Comparison of ENCODE assay signal across 16 mouse cellular contexts in the genomic region with DNA sequence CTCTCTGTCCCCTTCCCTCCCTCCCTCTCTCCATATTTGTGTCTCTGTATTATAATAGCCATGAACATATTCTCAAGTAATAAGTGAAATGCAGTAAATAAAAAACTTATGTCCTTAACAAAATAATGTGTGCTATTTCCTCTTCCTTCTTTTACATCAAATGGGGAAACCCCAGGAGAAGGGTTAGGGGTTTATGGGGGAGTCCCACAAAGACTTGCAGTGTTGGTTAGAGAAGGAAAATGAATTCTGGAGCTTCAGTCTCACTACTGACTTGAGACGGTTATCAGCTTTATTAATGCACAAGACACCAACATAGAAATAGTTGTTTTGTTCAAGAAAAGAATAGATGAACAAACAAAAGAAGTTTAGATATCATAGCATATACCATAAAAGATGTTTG.
"Had no signal": no experiment of that assay in that cellular context is flagged by ENCODE, and none has a peak within 500 bp of the region (broad histone marks: within the 10 kb centered on the region; RNA-seq: fewer than 3 reads in every experiment).

No protein-coding gene starts in this region.

- H3K36me3 ChIP-seq: neural tube, embryonic 13.5 days; neural tube, embryonic 15.5 days; stomach, embryonic 15.5 days had no signal

- H3K9ac ChIP-seq: neural tube, embryonic 13.5 days; neural tube, embryonic 15.5 days; stomach, embryonic 15.5 days had no signal

- H3K4me3 ChIP-seq: neural tube, embryonic 13.5 days; neural tube, embryonic 15.5 days; stomach, embryonic 15.5 days had no signal

- H3K4me2 ChIP-seq: neural tube, embryonic 13.5 days; neural tube, embryonic 15.5 days; stomach, embryonic 15.5 days had no signal

- DNase-seq: retina, postnatal 1 day; right cerebral cortex, adult 18-20 months; right cerebral cortex, postnatal 14 days; right cerebral cortex, postnatal 25 days; right cerebral cortex, postnatal 4 days; spleen, adult 18-20 months; thymus, adult 18-20 months; thymus, adult 2 months; thymus, postnatal 14 days; thymus, postnatal 25 days; thymus, postnatal 36 days; thymus, postnatal 4 days had no signal

- H3K9me3 ChIP-seq: neural tube, embryonic 13.5 days; neural tube, embryonic 15.5 days; stomach, embryonic 15.5 days had no signal

- H3K27me3 ChIP-seq: neural tube, embryonic 13.5 days; neural tube, embryonic 15.5 days; stomach, embryonic 15.5 days had no signal

- H3K4me1 ChIP-seq: stomach, embryonic 15.5 days had no signal

- H3K27ac ChIP-seq: neural tube, embryonic 13.5 days; neural tube, embryonic 15.5 days; stomach, embryonic 15.5 days; stomach, postnatal 0 days had no signal
